Mouse (Mus musculus) G1E (cell line): ENCODE results near the gene Cope. TPM values are rescaled to one million over a fixed set of nuclear protein-coding genes. Genes with fewer than 3 reads are reported as not detected.

Experiments used
- ATAC-seq: 2 replicates; pipeline ENCODE4 v1.8.0; 2016; ENCODE audit warnings: mild to moderate bottlenecking; ENCODE audit not compliant: insufficient number of reproducible peaks, poor library complexity, low FRiP score, severe bottlenecking; ENCODE audit errors: extremely low read depth
- DNase-seq: peaks from one replicate; pipeline ENCODE4 v3.0.0; 2012; ENCODE audit warnings: low spot score
- H3K27me3 ChIP-seq: 2 replicates; pipeline ENCODE4 v1.6.1; 2012; ENCODE audit warnings: mild to moderate bottlenecking, low read length, inconsistent platforms; ENCODE audit not compliant: insufficient read depth
- H3K36me3 ChIP-seq: replicated peaks from 2 replicates; pipeline ENCODE3; 2012; ENCODE audit warnings: mild to moderate bottlenecking, inconsistent platforms
- H3K4me1 ChIP-seq: 2 replicates; pipeline ENCODE4 v1.6.1; 2012; ENCODE audit warnings: low read depth, low read length, inconsistent platforms, mixed read lengths; ENCODE audit not compliant: insufficient read depth
- H3K4me3 ChIP-seq: 2 replicates; pipeline ENCODE4 v1.5.1; 2012; ENCODE audit warnings: low read depth, mild to moderate bottlenecking, inconsistent platforms, low read length, moderate library complexity, mixed read lengths
- H3K9me3 ChIP-seq: replicated peaks from 2 replicates; pipeline ENCODE4 v1.6.1; 2012; ENCODE audit warnings: inconsistent platforms
- CTCF ChIP-seq: IDR thresholded peaks from 2 replicates; pipeline ENCODE4 v1.5.1; 2012; ENCODE audit warnings: low read depth, low read length, inconsistent platforms, mixed read lengths
- GATA1 ChIP-seq: IDR thresholded peaks from 2 replicates; pipeline ENCODE4 v1.6.1; 2012; ENCODE audit warnings: borderline replicate concordance, low read length, inconsistent platforms, mixed read lengths
- GATA2 ChIP-seq: IDR thresholded peaks from 2 replicates; pipeline ENCODE4 v1.6.1; 2012; ENCODE audit warnings: low read depth, low read length, inconsistent platforms, borderline replicate concordance
- POLR2AphosphoS5 ChIP-seq: IDR thresholded peaks from 2 replicates; pipeline ENCODE4 v1.6.1; 2012; ENCODE audit warnings: low read depth, low read length, inconsistent platforms; ENCODE audit not compliant: insufficient replicate concordance
- TAL1 ChIP-seq: conservative IDR thresholded peaks from 2 replicates; pipeline ENCODE4 v1.6.1; 2012; ENCODE audit warnings: low read depth, low read length, inconsistent platforms, mixed read lengths
- polyA plus RNA-seq: library from polyadenylated mRNA; stranded (reverse); fragments of >175 nt; gene quantifications from 2 replicates; pipeline ENCODE4 v1.2.3, GENCODE M21; 2012
- total RNA-seq, 2 experiments: library from RNA; stranded (forward) in 1 of 2; stranded (reverse) in 1 of 2; fragments of 200-1000 nt in 1 of 2; fragments of >200 nt in 1 of 2; fragmentation: Nextera tagmentation in 1 of 2; gene quantifications; 2 replicates each; pipeline ENCODE4 v1.2.3; 2014 to 2017

Cope gene
- total and polyA plus RNA-seq, 3 experiments = 78.3 to 358 (median 152) TPM

DNA sequence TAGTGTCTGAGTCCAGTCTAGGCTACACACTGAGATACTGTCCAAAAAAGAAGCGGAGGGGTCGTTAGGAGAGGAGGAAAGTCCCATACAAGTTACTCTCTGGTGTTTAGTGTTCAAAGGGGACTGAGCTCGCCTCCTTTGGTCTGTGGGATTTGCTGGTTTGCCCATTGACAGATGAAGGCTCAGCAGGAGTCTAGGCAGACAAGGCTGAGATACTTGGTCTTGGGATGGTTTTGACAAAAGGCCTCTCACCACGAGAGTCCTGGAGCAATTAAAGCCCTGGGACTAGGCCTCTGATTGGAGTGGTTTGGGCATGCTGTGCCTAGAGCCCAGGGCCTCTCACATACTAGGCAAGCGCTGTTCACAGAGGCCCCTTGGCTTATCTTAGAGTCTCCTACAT lies 34.0 kb upstream of the Cope start:
- TF ChIP-seq GATA1 (no peak), CTCF (no peak), POLR2AphosphoS5 (no peak), TAL1 (no peak), GATA2 (no peak)
- Histone ChIP-seq H3K9me3 (no peaks in the 10 kb centered on the region), H3K27me3 (no peaks in the 10 kb centered on the region), H3K4me1 (peaks cover 26% of the 10 kb centered on the region), H3K36me3 (peaks cover 33% of the 10 kb centered on the region), H3K4me3 (no peak overlapping the region)
- DNase-seq (no peak), ATAC-seq (no peak)

DNA sequence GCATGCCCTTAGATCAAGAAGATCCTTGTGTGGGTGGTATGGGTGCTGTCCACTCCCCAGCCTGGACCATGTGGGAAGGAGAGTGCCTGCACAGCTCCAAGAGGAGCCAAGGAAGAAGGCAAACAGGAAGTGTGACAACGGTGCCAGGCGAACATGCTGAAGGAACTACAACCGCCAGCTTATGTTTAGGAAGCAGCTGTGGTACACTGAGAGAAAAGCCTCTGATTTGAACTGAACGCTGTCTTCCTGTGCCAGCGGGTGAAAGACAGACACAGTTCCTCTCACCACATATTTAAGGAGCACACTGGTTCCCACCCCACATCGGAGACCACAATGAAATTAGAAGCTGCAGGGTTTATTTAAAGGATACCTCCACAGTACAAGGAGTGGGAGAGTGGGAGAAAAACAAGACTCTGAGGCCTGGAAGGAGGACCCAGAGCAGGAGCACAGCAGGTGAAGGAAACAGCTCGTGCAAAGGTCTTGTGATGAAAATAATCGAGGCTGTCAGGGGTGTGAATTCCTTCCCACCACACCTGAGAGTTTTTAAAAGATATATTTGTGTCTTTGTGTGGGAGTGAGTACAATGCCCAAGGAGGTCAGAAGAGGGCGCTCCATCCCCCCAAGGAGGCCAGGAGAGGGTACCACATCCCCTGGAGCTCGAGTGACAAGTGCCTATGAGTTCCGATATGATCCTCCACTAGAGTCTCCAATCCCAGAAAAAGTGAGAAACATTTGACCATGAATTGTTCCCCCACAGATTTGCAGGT lies 33.3 kb upstream of the Cope start:
- peaks cover 28% of the 10 kb centered on the region for H3K4me1 ChIP-seq
- H3K27me3 ChIP-seq = no peaks in the 10 kb centered on the region
- H3K9me3 ChIP-seq = no peaks in the 10 kb centered on the region
- no peak for ATAC-seq
- peaks cover 26% of the 10 kb centered on the region for H3K36me3 ChIP-seq
- TF ChIP-seq GATA1 (no peak), POLR2AphosphoS5 (no peak), GATA2 (no peak), TAL1 (no peak)
- H3K4me3 ChIP-seq = no peak overlapping the region
- no peak for DNase-seq

DNA sequence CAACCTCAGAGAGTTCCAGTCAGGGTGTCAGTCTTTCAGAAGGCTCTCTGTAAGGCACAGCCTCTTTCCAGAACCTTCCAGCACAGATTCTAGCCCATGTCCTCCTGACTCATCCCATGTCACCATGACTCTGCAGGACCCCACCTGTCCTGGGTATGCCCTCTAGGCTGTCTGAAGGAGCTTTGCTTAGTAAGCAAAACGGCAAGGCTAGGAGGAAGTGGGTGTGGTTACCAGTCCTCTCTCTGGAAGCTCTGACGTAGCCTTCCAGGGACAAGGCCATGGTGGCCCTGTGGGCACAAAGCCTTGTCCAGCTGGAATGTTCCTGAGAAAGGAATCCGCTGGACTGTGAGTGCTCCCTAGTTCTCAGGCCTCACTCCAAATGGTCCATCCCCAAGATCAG lies 29.4 kb upstream of the Cope start:
- Histone ChIP-seq H3K4me3 (no peak overlapping the region), H3K9me3 (no peaks in the 10 kb centered on the region), H3K36me3 (no peaks in the 10 kb centered on the region), H3K27me3 (peaks cover 18% of the 10 kb centered on the region), H3K4me1 (peaks cover 41% of the 10 kb centered on the region)
- TF ChIP-seq TAL1 (no peak), GATA2 (no peak)
- ATAC-seq = peak; percentile 45; the same call in 1 of the 2 replicates
- peak; percentile 47 for DNase-seq

DNA sequence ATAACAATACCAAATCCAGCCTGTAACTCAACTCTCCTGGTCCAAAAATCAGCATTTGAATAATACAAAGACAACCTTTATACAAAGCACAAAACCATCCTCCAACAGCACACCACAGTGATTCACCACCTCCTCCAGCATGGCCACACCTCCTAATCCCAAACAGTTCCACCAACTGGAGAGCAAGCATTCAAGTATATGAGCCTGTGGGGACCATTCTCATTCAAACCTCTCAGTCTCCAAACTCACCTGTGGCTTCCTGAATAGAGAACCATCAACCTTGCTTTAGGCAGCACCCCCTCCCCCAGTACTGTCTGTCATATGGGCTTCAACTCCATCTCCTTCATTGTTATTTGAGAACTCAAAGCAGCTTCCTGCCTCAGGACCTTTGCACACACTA lies 28.0 kb upstream of the Cope start:
- peaks cover 32% of the 10 kb centered on the region for H3K27me3 ChIP-seq
- no peak for TF ChIP-seq TAL1
- TF ChIP-seq GATA1 = no peak
- TF ChIP-seq POLR2AphosphoS5 = no peak
- TF ChIP-seq GATA2 = no peak
- no peak for TF ChIP-seq CTCF
- DNase-seq = no peak
- H3K4me1 ChIP-seq = peaks cover 41% of the 10 kb centered on the region
- no peaks in the 10 kb centered on the region for H3K9me3 ChIP-seq
- no peaks in the 10 kb centered on the region for H3K36me3 ChIP-seq
- no peak for ATAC-seq
- H3K4me3 ChIP-seq = no peak overlapping the region

DNA sequence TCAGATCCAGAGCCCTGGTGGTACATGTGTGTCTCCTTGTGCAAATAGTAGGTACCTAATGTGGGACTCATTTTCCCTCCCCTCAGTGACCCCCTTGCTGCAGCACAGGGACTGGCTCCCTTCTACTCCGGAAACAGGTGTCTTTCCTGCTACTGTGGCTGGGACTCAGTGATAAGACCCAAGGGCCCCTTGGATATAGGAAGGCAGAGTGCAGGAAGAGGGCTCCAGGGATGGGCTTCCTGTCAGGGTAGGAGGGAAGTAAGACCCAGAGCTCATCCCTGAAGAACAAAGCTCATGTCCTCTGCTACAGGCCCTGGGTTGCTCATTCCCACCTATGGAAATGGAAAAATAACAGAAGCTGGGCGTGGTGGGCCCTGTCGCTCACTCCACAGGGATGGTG lies 25.8 kb upstream of the Cope start:
- Histone ChIP-seq H3K36me3 (no peaks in the 10 kb centered on the region), H3K27me3 (peaks cover 50% of the 10 kb centered on the region), H3K4me3 (no peak overlapping the region), H3K4me1 (peaks cover 40% of the 10 kb centered on the region), H3K9me3 (no peaks in the 10 kb centered on the region)
- ATAC-seq = no peak
- no peak for DNase-seq
- no peak for TF ChIP-seq GATA1
- TF ChIP-seq TAL1 = no peak; the same call in 1 of the 2 replicates
- TF ChIP-seq GATA2 = no peak
- no peak for TF ChIP-seq POLR2AphosphoS5
- TF ChIP-seq CTCF = no peak

DNA sequence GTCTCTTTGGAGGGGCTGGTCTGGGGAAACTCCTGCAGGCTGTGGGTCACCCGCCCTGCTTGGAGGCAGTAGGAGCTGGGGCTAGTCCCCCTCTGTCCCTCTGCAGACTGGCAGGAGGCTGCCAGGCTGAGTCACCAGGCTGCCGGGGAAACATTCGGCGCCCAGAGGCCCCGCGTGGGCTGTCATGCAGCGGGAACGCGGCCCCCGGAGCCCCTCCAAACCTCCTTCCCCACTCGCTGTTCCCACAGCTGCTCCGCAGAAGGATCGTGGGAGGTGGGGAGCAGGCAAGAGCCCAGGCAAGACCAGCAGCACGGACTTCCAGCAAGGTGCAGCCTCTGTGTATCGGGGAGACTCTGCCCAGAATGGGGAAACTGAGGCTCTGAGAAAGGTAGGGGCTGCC lies 24.1 kb upstream of the Cope start:
- no peak for ATAC-seq
- H3K36me3 ChIP-seq = no peaks in the 10 kb centered on the region
- peaks cover 63% of the 10 kb centered on the region for H3K27me3 ChIP-seq
- no peak for TF ChIP-seq TAL1
- no peak for TF ChIP-seq CTCF
- TF ChIP-seq GATA1 = no peak
- TF ChIP-seq POLR2AphosphoS5 = no peak
- no peak for TF ChIP-seq GATA2
- no peak for DNase-seq
- H3K9me3 ChIP-seq = no peaks in the 10 kb centered on the region
- no peak overlapping the region for H3K4me3 ChIP-seq
- H3K4me1 ChIP-seq = peaks cover 36% of the 10 kb centered on the region

DNA sequence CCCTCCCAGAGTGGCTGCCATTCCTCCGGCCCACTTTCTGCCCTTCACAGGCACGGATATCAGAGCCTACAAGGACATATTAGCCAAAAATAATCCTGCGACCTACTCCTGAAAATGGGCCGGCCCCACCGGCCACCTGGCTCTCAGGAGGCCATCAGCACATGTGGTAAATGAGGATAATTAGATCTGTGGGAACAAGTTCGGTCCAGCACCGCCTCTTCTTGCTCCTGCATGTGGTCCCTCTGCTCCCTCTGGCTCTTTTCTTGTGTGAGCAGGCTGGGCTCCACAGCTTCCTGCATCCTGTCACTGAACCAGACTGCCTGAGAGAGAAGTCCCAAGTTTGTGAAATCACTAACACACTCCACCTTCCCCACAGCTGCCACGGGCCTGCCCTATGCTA lies 23.1 kb upstream of the Cope start:
- H3K9me3 ChIP-seq = no peaks in the 10 kb centered on the region
- peaks cover 40% of the 10 kb centered on the region for H3K4me1 ChIP-seq
- no peaks in the 10 kb centered on the region for H3K36me3 ChIP-seq
- no peak for TF ChIP-seq GATA1
- no peak for TF ChIP-seq CTCF
- no peak for TF ChIP-seq GATA2
- TF ChIP-seq TAL1 = no peak
- TF ChIP-seq POLR2AphosphoS5 = no peak
- no peak for DNase-seq
- H3K4me3 ChIP-seq = no peak overlapping the region
- ATAC-seq = no peak
- H3K27me3 ChIP-seq = peaks cover 72% of the 10 kb centered on the region
